Mouse (Mus musculus) gastrocnemius, postnatal 36 days (tissue): ENCODE measurements around the gene Rhot2. TPM values are rescaled to one million over a fixed set of nuclear protein-coding genes. Genes with fewer than 3 reads are reported as not detected.
"Not testable (repeated sequence)": the region's sequence is repeated elsewhere in the genome, so short reads cannot be mapped to it uniquely, and the experiment has no call there.

ENCODE experiments used
- DNase-seq, 2 experiments: peaks; one replicate each; pipeline ENCODE4 v3.0.0; 2022
- intact Hi-C: fragments of 180-260 bp; cut with DNase I; formaldehyde crosslinking; loops from one replicate; pipeline ENCODE4 v1.15.1; 2025
- total RNA-seq, 2 experiments: library from RNA; stranded (reverse); gene quantifications; 2 replicates each; pipeline ENCODE4 v1.2.3; 2021

The Rhot2 gene
- total RNA-seq, 2 experiments from 2014 or later = 63.4 to 68.4 TPM

- intact Hi-C loops = no loop called here
- no peak for DNase-seq
Observed at GRCm38 (mm10) chr17:25809606-25810340, 34.9 kb downstream of the Rhot2 start.

DNA sequence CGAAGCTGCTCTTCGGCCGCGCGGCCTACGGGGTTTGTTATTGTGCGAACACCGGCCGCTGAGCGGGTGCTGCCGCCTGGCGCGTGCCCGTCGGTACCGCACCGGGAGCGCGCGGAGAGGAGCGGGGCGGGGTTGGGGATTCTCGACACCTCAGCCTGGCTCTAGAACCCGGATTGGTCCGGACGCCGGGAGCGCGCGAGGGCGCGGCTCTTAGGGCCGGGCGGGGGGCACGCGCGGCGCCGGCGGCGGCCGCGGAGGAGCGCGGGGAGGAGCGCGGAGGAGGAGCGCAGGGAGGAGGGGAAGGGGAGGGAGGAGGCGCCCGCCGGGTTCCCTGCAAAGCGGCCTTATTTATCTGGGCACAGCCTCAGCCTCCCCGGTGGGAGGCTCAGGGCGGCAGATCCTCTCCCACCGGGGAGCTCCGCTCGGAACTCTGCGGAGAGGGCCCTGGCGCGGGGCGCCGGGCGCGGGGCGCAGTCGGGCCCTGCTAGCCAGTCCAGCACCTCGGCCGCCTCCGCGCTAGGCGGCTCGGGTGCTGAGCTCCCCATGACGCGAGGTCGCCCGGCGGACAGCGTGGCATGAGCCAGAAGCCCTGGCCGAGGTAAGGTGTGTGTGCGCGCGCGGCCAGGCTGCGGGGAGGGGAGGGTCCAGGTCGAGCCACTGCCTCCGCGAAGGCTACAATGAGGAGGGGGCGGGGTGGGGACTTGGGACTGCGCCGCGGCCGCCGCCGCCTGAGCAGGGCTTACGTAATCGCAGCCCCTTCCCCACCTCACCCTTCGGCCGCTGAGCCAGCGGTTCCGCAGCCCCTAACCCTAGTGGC is 35.7 kb downstream of the Rhot2 start, which contains the start of gene Fbxl16:
Gene Fbxl16 (plus strand): TSS at position 297 of the 817 bp plus-strand sequence.
- intact Hi-C loops = no loop called here
- peak in 1 of 2 experiments; percentile 42 for DNase-seq

- no peak for DNase-seq
- intact Hi-C loops = no loop called here
Observed at GRCm38 (mm10) chr17:25808028-25808427, 36.6 kb downstream of the Rhot2 start.

DNA sequence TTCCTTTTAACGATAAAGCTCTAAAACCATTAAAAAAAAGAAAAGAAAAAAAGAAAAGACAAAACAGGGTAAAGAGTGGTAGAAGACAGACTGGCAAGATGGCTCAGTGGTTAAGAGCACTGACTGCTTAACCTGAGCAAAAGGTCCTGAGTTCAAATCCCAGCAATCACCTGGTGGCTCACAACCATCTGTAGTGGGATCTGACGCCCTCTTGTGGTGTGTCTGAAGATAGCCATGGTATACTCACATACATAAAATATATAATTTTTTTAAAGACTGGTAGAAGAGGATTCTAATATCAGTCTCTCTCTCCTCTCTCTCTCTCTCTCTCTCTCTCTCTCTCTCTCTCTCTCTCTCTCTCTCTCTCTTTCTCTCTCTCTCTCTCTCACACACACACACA is 37.2 kb downstream of the Rhot2 start:
- DNase-seq, intact Hi-C loops: not testable (repeated sequence)

DNA sequence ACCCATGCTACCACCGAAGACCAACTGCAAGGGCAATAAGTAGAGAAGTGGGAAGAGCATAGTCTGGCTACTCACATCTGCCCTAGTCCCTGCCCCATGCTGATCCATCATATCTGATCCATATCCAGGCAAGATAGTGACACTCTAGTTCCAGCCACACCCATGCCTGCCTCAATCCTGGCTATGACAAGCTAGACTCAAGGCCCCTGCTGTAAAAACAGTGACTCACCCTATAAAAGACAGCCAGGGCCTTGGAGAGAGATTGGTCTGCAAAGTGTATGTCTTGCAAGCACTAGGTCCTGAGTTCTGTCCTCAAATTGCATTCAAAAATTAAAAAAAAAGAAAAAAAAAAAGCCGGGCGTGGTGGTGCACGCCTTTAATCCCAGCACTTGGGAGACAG is 38.1 kb downstream of the Rhot2 start:
- intact Hi-C loops = no loop called here
- no peak for DNase-seq

DNA sequence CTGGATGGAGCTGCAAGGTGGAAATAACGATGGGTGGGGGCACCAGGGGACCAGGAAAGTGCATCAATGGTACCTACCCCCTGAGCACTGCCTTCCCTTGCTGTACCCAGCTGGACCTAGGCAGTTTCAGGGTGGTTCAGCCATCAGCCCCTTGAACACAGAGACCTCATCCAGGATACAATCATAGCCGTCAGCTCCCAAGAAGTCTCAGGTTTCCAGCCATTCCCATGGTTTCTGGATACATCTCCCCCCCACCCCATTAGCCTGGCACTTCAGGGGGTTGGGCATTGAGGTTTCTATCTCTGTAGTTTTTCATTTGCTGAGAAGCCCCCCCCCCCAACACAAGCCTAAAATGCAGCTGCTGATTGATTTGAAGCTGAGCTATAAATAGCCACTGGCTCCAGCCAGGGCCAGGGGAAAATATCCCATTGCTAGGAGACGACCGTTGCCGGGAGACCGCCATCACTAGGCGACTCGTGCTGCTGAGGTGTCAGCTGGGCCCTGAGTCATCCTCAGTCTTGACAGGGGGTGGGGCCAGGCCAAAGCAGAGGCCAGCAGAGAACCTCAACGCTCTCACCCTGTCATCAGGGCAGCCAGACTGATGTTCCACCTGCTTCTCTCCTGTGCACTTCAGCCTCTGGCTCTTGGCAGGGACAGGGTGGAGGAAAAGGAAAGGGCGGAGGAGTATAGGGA is 41.7 kb downstream of the Rhot2 start:
- intact Hi-C loops = loop anchor here (5.0 kb wide), 1 partner anchor 71 kb away; no protein-coding TSS in a partner anchor
- DNase-seq = no peak

DNA sequence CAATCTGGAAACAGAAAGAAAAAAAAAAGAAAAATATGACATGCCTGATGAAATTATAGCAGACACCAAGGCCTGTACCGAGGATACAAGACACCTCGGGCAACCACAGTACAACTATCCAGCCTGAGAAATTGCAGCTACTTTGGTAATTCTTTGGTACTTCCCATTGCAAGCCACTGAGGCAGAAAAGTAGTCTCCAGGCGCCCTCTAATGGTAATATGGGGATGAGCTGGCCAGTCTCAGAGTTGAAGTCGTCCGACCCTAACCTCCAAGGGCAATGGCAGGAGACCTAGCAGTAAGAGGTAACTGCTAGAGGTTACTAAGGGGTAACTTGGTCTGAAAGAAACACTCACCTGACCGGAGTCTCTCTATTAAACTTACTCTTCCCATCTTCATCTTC is 43.6 kb downstream of the Rhot2 start:
- DNase-seq = peak in 1 of 2 experiments; percentile 49
- intact Hi-C loops = loop anchor here (1.0 to 5.0 kb wide), 2 partner anchors 28 to 69 kb away; partner anchors contain the start of gene Narfl

- DNase-seq = peak; percentile 76 to 86
- intact Hi-C loops = loop anchor here (2.0 kb wide), 1 partner anchor 22 kb away; no protein-coding TSS in a partner anchor
Observed at GRCm38 (mm10) chr17:25796951-25797369, 47.7 kb downstream of the Rhot2 start, which contains the start of gene Metrn. Metrn (minus strand) TSS chr17:25797136.

DNA sequence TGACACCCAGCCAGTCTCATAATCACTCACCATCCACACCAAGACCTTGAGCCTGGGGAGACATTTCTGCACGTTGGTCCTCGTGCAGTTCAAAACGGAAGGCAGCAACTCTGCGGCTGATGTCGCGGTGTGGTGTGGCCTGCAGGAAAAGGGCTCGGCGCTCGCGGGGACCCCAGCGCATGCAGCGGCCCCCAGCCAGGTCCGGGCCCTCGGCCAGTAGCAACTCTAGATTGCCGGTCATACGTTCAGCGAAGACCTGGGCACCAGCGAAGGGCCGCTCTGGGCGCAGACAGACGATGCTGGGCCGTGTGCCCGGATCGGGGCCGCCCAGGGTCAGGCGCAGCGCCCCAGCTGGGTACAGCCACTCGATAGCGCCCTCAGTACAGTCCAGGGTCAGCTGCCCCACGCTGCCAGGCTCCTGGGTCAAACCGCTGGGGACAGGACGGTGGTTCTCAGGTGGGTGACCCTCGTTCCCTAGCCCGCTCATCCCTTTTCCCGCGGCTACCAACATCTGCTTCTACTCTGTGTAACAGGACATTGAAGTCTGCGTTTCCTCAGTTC is 48.4 kb downstream of the Rhot2 start:
- intact Hi-C loops = loop anchor here (2.0 kb wide), 1 partner anchor 21 kb away; no protein-coding TSS in a partner anchor
- DNase-seq = peak; percentile 50 to 56

DNA sequence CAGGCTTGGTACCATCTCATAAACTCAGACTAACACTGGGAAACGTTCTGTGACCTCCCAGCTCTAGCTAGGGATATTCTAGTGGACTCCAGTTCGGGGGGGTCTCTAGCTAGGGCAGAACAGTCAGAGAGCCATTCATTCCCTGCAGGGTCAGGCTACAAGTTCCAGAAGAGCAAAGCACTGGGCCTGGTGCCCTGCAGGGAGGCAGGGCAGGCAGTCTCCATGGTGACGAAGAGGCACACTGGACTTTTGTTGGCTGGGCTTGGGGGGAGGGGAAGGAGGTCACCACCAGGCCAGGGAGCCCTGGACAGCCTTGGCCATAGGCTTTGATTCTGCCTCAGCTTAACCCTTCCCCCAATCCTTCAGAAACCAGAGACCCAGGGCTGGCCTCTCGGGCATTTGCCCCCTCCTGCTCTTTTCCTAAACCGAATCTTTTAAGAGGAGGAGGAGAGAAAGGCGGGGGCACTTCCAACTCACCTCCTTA is 49.0 kb downstream of the Rhot2 start, which contains the start of gene AC134908.4:
Gene AC134908.4 (minus strand): TSS at position 51 of the 484 bp plus-strand sequence.
- intact Hi-C loops = loop anchor here (2.0 kb wide), 1 partner anchor 21 kb away; no protein-coding TSS in a partner anchor
- no peak for DNase-seq

DNA sequence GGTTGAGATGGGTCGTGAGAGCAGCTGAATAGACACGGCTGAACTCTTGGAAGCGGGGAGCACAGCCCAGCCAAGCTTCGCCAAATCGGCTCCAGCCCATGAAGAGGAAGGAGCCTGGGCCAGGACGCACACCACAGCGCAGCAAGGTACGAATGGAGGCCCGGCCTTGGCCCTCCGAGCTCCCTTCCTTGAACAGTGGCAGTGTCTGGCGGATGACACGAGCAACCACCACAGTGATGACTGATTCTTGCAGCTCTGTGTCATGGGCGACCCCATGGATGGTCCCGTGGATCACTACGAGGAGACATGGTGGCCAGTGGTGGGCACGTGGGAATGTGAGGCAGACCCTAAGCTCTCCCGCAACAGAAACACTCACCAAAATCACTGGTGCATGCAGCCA is 49.7 kb downstream of the Rhot2 start:
- intact Hi-C loops = no loop called here
- no peak for DNase-seq

DNA sequence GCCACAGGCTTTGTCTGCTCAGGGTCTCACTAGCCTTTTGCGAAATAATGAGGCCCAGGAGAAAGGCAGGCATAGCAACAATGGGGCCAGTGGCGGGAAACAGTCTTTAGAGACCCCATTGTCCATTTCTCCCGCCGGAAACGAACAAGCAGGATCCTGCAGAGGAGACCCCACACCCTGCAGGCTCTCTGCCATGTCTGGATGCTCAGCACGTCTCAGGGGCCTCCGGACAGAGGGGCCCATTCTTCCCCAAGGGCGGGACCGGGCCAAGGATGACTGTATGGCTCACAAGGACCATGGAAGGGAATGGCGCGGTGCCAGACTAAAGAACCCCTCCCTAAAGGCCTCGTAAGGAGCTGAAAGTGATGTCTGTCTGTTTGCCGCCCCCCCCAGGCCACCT is 50.5 kb downstream of the Rhot2 start:
- intact Hi-C loops = no loop called here
- DNase-seq = no peak

GRCm38 (mm10) chr17:25792615-25793014 is 52.0 kb downstream of the Rhot2 start, which contains the start of gene Fam173a:
Fam173a (minus strand) TSS chr17:25792901.
- peak in 1 of 2 experiments; percentile 66 for DNase-seq
- intact Hi-C loops = no loop called here

GRCm38 (mm10) chr17:25791843-25792527 is 52.7 kb downstream of the Rhot2 start:
- intact Hi-C loops = no loop called here
- DNase-seq = peak; percentile 77 to 88

DNA sequence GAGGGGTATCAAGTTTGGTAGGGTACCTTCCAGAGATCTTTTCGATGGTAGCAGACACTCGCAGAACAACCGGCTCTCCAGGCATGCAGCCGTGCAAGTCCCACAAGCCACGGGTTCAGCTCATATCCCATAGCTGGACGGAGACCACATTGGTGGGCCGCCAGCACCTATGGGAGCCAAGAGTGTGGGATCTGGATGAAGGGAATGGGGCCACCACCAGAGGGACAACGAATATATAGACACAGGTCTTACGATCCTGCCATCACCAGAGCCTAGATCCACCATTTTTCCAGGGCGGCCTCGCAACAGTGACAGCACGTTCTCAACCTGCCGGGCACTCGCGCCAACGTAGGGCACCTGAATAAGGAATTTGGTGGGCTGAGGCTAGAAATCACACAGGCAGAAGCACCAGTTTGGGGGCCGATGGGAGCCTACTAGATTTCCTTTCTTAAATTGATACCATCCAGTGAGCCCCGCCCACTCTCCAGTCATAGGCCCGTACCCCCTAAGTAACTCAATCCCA is 53.3 kb downstream of the Rhot2 start:
- DNase-seq = no peak
- intact Hi-C loops = no loop called here
